Mouse (Mus musculus) ES-Bruce4 (cell line): ENCODE results near the gene Slc5a11. TPM values are rescaled to one million over a fixed set of nuclear protein-coding genes. Genes with fewer than 3 reads are reported as not detected.

Experiments used
- H3K27ac ChIP-seq: 2 replicates; pipeline ENCODE4 v1.5.1; 2012; ENCODE audit warnings: low read length, inconsistent platforms; ENCODE audit not compliant: insufficient read depth
- H3K27me3 ChIP-seq: 2 replicates; pipeline ENCODE4 v1.6.1; 2012; ENCODE audit warnings: mild to moderate bottlenecking, low read length, inconsistent platforms; ENCODE audit not compliant: control insufficient read depth, poor library complexity, insufficient read depth, severe bottlenecking
- H3K36me3 ChIP-seq: 2 replicates; pipeline ENCODE4 v1.6.1; 2012; ENCODE audit warnings: inconsistent platforms, mild to moderate bottlenecking, low read length, moderate library complexity; ENCODE audit not compliant: control insufficient read depth, poor library complexity, insufficient read depth, severe bottlenecking
- H3K4me1 ChIP-seq: one replicate; pipeline ENCODE4 v1.8.1; 2011; ENCODE audit warnings: low read length; ENCODE audit not compliant: control insufficient read depth, insufficient read depth
- H3K4me3 ChIP-seq: 2 replicates; pipeline ENCODE4 v1.5.1; 2011; ENCODE audit warnings: low read depth, mild to moderate bottlenecking, low read length
- H3K9ac ChIP-seq: 2 replicates; pipeline ENCODE4 v1.6.1; 2012; ENCODE audit warnings: low read depth, mild to moderate bottlenecking, inconsistent platforms; ENCODE audit not compliant: poor library complexity, severe bottlenecking
- H3K9me3 ChIP-seq: replicated peaks from 2 replicates; pipeline ENCODE4 v1.6.1; 2012; ENCODE audit warnings: mild to moderate bottlenecking, low read length, inconsistent platforms; ENCODE audit not compliant: control insufficient read depth, poor library complexity, insufficient read depth, severe bottlenecking
- CTCF ChIP-seq: IDR thresholded peaks from one replicate; pipeline ENCODE4 v1.8.1; 2011; ENCODE audit warnings: low read depth, low read length
- EP300 ChIP-seq: IDR thresholded peaks from 2 replicates; pipeline ENCODE4 v1.6.1; 2011; ENCODE audit warnings: low read depth, low read length; ENCODE audit not compliant: insufficient read depth
- POLR2A ChIP-seq: IDR thresholded peaks from one replicate; pipeline ENCODE4 v1.8.1; 2011; ENCODE audit warnings: low read length; ENCODE audit not compliant: insufficient read depth
- polyA plus RNA-seq: library from polyadenylated mRNA; stranded (reverse); fragments of >200 nt; gene quantifications from 2 replicates; pipeline ENCODE4 v1.2.4, GENCODE M21; 2011; ENCODE audit warnings: low read depth; ENCODE audit not compliant: missing spikeins, insufficient read depth, insufficient read length

Slc5a11 gene
- polyA plus RNA-seq, 1 experiment = 2.3 TPM

- peaks cover 6% of the 10 kb centered on the region for H3K4me1 ChIP-seq
- TF ChIP-seq EP300 = no peak
- TF ChIP-seq POLR2A = no peak
- no peak for TF ChIP-seq CTCF
- no peak overlapping the region for H3K4me3 ChIP-seq
- H3K9ac ChIP-seq = no peak overlapping the region
- no peaks in the 10 kb centered on the region for H3K36me3 ChIP-seq
- no peaks in the 10 kb centered on the region for H3K9me3 ChIP-seq
- H3K27ac ChIP-seq = no peak overlapping the region
- H3K27me3 ChIP-seq = no peaks in the 10 kb centered on the region
Measured at GRCm38 (mm10) chr7:123254196-123254970, 39.8 kb downstream of the Slc5a11 start.

- H3K4me1 ChIP-seq = no peaks in the 10 kb centered on the region
- H3K9me3 ChIP-seq = no peaks in the 10 kb centered on the region
- H3K27me3 ChIP-seq = no peaks in the 10 kb centered on the region
- H3K36me3 ChIP-seq = no peaks in the 10 kb centered on the region
- no peak overlapping the region for H3K4me3 ChIP-seq
- no peak overlapping the region for H3K27ac ChIP-seq
- no peak overlapping the region for H3K9ac ChIP-seq
- TF ChIP-seq POLR2A = no peak
- no peak for TF ChIP-seq EP300
- TF ChIP-seq CTCF = no peak
Measured at GRCm38 (mm10) chr7:123258103-123258502, 43.5 kb downstream of the Slc5a11 start.

- H3K27ac ChIP-seq = no peak overlapping the region
- no peaks in the 10 kb centered on the region for H3K4me1 ChIP-seq
- H3K4me3 ChIP-seq = no peak overlapping the region
- TF ChIP-seq CTCF (no peak), EP300 (no peak), POLR2A (no peak)
- no peaks in the 10 kb centered on the region for H3K36me3 ChIP-seq
- no peak overlapping the region for H3K9ac ChIP-seq
- no peaks in the 10 kb centered on the region for H3K9me3 ChIP-seq
- H3K27me3 ChIP-seq = no peaks in the 10 kb centered on the region
Measured at GRCm38 (mm10) chr7:123273056-123273455, 58.5 kb downstream of the Slc5a11 start.

GRCm38 (mm10) chr7:123276568-123276967 lies 62.0 kb downstream of the Slc5a11 start:
- Histone ChIP-seq H3K4me3 (no peak overlapping the region), H3K27ac (no peak overlapping the region), H3K9ac (no peak overlapping the region), H3K4me1 (no peaks in the 10 kb centered on the region), H3K9me3 (no peaks in the 10 kb centered on the region), H3K36me3 (peaks cover 4% of the 10 kb centered on the region; the same call in 1 of the 2 replicates), H3K27me3 (no peaks in the 10 kb centered on the region)
- no peak for TF ChIP-seq CTCF
- TF ChIP-seq POLR2A = no peak
- no peak for TF ChIP-seq EP300

- peaks cover 4% of the 10 kb centered on the region; the same call in 1 of the 2 replicates for H3K36me3 ChIP-seq
- H3K4me1 ChIP-seq = no peaks in the 10 kb centered on the region
- H3K9ac ChIP-seq = no peak overlapping the region
- no peaks in the 10 kb centered on the region for H3K9me3 ChIP-seq
- H3K27ac ChIP-seq = no peak overlapping the region
- H3K27me3 ChIP-seq = no peaks in the 10 kb centered on the region
- H3K4me3 ChIP-seq = no peak overlapping the region
- no peak for TF ChIP-seq CTCF
- TF ChIP-seq POLR2A = no peak
- no peak for TF ChIP-seq EP300
Measured at GRCm38 (mm10) chr7:123279797-123280196, 65.2 kb downstream of the Slc5a11 start.

GRCm38 (mm10) chr7:123283826-123284225 lies 69.2 kb downstream of the Slc5a11 start:
- Histone ChIP-seq H3K27me3 (no peaks in the 10 kb centered on the region), H3K4me1 (no peaks in the 10 kb centered on the region), H3K27ac (no peak overlapping the region), H3K4me3 (no peak overlapping the region), H3K9ac (no peak overlapping the region), H3K9me3 (no peaks in the 10 kb centered on the region), H3K36me3 (peaks cover 13% of the 10 kb centered on the region; the same call in 1 of the 2 replicates)
- no peak for TF ChIP-seq POLR2A
- TF ChIP-seq EP300 = no peak
- TF ChIP-seq CTCF = no peak
